Mouse (Mus musculus) thymus, postnatal 36 days (tissue): ENCODE measurements at regions not wholly inside any gene's neighbourhood (a gene's known extent, or its start where the extent isn't known, plus 50 kb on each side); places are given as distances from the start of the nearest gene placed in this dataset.

Experiments used
- DNase-seq, 2 experiments: peaks; one replicate each; pipeline ENCODE4 v3.0.0; 2022; ENCODE audit warnings: mixed read lengths in 2 of 2

DNA sequence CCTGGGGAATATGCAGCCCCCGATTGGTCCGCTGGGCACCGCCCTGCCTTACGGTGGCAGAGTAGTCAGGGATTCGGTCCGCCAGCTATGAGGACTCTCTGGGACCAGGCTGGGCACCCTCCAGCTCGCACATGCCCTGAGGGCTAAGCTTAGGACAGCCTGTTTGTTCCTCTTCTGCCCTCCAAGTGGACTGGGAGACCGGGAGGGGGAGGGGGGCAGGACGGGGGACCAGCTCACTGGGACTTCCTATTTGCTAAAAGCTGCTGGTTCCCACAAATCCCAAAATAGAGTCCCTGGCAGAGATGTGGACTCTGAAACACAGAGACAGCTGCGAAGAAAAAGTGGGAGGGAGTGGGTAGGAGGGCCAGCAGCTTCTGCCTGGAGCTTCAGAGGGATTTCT, 423.6 kb upstream of the Tbx3 start:
- no peak for DNase-seq

DNA sequence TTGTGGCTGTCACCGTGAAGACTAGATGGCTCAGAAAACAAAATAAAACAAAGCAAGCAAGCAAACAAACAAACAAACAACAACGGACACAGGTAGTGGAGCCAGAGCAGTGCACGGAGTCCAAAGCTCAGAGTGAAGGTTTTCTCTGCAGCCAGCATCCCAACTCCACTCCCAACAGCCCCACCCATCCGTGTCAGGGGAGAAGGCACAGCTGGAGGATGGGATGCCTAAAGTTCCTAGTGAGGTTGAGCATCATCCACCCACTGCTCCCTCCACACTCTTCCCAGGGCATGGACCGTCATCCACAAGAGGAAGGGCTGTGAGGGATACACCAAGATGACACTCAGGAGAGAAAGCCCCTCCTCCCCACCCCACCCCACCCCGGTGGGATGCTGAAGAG, 421.8 kb upstream of the Tbx3 start:
- no peak for DNase-seq

DNA sequence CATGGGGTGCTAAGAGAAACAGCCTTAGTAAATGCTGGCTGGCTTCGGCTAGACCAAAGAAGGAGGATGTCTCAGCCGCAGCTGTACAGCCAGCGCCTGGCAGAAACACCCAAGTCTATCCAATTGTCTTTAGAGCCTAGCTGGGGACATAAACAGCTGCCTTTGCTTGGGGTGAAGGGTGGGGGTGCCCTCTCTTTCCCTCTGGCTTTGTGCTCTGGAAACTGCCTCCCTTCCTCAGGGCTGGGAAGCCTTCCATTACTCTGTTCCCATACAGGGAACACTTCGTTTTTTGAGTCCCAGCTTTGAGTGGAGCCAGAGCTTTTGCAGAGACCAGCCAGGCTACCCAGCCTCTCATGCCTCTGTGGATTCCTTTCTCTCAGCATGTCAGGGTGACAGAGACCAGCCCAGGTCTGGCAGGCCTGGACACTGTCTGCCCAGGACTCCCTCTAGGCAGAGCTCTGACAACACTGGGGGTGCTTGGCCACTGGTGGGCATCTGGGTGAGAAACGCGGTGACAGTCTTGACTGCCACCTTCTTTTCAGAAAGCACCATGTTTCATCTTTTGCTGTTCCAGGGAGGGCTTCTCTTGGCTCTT, 421.2 kb upstream of the Tbx3 start:
- DNase-seq = no peak

DNA sequence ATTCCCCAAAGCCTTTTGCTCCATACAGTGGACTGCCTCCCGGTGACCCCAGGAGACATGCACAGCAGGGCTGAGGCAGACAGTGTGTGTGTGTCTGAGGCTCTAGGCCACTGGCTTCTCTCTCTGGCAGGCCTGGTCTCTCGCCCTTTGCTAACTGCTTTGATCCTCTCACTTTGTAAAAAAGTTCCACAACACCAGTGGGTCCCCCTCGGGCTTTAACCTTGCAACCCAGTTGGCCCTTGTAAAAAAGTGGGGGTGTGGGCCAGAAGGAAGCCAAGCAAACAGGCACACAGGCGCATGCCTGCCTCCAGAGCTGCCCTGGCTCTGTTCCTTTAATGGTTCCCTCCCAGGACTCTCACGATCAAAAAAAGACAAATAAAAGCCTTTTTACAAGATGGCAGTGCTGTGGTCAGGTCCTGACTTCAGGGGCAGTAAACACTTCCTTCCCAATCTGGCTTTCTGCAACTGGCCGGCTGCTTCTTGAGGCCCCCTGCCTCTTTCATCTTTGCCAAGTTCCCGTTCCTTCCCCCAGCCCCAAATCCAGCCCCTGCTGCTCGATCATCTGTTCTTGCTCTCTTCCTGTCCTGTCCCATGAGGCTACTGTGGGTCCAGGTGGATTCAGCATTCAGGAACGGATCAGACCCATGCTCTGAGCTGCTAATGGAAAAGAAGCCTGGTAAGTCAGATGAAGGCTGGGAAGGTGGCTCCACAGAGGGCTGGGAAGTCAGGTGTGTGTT, 419.0 kb upstream of the Tbx3 start:
- no peak for DNase-seq

DNA sequence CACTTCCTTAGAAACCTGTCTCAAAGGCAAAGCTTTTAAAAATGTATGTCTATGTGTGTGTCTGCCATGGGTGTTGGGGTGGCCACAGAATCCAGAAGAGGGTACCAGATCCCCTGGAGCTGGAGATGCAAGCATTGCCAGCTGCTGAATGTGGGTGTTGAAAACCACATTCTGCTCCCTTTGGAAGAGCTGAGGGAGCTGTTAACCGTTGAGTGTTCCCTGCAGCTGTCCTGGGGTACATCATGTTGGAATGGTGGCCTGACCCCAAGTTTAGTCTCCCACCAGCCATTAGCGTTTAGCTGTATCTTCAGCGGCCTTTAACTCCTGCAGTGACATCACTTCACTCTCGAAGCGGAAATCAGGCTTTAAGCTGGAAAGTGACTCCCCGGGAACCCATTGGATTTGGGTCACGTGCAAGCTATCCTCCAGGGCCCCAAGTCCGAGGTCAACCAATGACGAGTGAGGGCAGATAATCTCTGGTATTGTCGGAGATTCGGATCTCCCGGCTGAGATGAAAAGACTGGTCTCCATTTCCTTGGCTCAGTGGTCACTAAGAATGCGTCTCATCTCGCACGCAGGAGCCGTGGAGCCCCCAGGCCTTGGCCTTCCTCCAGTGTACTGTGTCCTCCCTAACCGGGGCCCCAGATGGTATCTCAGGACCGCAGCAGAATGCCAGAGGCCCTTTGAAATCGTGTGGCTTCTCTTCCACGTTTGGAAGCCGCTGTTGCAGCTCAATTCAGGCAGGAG, 412.9 kb upstream of the Tbx3 start:
- DNase-seq = no peak

DNA sequence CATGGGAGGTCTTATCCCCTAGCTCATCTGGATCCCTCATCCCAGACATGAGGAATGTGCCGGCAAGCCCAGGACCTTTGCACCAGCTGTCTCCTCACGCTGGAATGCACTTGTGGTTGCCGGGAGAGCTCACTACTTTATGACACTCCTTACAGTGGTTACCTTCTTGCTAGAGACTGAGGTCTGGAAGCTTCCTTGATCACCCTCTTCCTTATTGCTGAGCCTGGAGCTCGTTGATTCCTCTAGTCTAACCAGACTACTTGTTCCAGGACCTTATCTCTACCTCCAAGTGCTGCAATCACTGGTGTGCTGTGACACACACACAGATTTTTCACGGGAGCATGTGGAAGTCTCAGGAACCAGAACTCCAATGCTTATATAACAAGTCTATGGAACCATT, 411.6 kb upstream of the Tbx3 start:
- DNase-seq = no peak

DNA sequence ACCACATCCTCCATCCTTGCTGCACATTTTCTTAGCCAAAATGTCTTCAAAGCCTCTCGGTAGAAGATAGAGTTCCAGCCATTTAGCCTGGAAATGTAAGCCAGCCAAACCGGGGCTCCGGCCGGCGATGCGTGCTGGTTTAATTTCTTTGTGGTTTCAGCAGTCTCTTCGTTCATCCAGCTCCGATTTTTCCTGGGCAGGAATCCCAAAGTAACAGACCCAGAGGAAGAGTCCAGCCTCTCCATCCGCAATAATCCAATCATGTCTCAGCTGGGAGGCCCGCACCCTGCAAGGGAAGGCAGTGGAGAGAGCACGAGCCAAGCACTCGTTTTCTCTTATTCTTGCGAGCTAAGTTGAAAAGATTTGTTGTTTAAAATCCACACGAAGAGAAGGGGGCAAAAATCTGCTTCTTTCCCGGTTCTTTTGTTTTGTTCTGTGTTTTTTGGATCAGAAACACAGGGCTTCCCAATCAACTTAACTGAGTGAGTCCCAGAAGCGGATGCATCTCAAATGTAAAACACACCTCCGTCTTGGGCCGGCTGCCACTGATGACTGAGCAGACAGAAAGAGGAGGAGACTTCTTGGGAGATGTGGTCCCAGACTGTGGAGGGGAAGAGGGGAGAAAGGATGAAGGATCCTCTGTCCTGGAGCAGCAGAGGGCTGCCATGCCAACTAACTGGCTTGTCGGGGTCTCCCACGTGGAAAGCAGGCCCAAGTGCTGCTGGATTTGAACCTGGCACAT, 405.1 kb upstream of the Tbx3 start:
- DNase-seq = no peak

DNA sequence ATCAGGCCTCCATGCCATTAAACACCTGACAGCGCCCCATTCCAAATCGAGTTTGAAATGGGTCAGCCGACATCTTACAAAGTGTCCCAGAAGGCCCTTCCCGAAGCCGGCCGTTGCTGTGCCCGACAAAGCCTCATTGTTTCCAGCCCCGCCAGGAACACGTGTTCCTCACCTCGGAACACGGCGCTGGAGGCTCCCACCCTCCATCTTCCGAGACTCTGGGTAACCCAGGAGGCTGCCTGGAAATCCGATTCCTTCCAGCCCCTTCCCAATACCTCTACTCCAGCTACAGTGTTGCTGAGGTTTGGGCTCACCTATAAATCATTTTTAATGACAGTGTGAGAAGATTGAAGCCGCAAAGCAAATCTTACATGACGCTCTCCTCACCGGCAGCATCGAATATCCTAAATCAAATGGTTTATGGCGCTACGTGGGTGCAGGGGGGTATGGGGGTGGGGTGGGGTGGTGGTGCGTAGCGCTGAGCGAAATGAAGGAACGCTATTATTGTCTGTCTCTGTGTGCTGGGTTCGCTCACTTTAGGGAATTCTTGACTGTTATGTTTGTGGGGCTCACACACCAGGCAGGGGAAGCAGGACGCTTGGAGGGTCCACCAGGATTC, 399.1 kb upstream of the Tbx3 start:
- no peak for DNase-seq

DNA sequence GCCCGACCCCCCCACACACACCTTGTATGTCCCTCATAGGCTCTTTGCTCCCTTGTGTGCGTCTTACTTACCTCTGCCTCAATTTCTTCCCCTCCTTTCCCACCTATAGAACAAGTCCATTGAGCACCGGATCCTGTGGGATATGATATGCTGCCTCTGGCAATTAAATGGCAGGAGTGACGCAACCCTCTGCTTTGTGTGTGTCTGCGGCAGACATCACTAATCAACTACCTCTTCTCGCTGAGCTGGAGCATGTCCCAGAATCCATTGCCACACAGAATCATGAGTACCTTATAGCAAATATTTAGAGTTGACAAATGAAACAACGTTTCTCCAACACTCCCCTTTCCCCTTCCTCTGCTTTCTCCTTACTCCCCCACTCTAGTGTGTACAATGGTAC, 397.3 kb upstream of the Tbx3 start:
- DNase-seq = no peak

DNA sequence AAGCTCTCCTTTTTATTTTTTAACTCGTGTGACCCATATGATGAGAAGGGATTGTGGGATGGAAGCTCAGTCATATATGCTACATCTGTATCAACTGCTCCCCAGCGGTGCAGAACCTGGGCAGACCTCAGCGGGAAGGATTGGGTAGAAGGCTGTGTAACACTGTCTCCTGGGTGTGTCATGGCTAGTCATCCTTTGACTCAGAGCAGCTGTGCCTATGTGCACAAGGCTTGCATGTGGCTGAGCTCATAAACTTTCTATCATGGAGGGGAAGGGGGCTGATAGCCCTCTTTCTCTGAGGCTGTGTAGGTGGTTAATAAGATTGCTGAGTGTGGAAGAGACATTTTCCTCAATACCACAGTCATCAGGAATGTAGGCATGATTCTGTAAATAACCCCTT, 396.9 kb upstream of the Tbx3 start:
- DNase-seq = no peak

DNA sequence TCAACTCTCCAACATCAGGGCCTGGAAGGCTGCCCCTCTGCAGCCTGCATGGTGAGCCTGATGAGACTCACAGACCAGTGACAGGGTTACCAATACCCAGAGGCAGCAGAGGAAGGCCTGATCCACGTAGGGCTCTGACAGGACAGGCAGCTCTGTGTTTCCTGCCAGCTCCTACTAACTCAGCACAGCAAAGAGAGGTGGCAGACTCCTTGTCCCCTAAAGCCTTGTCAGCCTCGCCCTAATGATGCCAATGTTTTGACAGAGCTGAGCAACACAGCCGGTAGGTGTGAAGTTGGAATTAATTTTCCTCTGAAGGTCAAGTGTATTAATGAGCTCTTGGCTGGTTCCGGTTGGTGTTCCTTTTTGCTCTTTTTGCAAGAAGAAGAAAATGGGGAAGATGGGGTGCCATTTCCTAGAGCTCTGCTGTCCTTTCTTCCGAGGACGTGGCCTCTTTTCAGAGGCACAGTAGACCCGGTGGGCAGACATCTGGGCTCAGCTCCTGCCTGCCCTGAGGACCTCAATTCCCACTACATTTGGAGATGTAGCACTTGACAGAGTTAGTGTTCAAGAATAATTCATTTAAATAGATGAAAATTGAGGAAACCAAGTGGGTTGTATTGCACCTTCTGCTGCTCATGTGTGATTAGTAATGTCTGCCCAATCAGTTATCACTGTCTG, 395.5 kb upstream of the Tbx3 start:
- no peak for DNase-seq

DNA sequence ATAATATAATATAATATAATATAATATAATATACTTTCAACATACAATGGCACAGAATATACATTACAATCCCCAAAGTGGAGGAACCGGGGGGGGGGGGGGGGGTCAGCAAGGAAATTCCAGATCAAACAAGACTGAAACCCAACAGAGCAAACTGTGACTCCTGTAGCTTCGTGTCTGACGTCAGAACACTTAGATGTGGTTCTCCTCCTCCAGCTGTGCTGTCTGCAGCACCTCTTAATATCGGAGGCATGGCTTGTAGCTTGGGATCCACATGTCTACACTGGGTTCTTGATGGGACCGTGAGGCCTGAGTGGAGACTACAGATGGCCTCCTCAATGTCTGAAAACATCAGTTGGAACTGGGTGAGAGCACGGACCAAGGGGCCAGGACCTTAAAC, 390.3 kb upstream of the Tbx3 start:
- no peak for DNase-seq

DNA sequence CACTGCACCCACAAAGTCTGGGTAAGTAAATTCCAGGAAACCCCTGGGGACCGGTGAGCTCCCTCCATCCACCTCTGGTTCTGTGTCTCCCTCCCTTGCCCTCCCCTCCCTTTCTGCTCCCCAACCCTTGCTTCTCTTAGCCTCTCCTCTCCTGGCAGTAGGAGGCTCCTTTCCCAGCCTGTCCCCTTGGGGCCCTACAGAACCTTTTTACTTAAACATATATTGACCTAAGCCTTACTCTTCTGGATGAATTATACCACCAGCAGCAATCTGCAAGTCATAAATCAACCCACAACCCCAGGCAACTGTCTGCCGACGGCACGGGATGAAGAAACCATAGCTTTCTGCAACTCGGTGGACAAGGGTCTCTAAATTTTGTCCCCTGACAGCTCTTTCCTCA, 380.7 kb upstream of the Tbx3 start:
- DNase-seq = no peak

DNA sequence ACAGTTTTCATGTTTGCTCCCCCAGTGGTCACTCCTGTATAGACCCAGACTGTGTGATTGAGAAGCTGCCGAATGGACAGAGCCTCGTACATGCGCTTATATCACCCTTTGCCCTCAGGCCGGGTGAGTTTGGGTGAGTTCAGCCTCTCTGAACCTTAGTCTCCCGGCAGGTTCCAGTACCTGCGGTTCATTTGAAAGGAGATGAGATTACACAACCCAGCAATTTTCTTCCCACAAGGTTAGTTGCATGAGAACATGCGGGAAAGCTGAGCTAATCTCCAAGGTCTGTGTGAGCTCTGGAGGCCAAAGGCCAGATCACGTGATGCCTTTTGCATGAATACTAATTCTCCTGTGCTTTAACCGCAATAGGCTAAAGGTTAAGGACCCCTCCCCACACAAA, 378.1 kb upstream of the Tbx3 start:
- no peak for DNase-seq

DNA sequence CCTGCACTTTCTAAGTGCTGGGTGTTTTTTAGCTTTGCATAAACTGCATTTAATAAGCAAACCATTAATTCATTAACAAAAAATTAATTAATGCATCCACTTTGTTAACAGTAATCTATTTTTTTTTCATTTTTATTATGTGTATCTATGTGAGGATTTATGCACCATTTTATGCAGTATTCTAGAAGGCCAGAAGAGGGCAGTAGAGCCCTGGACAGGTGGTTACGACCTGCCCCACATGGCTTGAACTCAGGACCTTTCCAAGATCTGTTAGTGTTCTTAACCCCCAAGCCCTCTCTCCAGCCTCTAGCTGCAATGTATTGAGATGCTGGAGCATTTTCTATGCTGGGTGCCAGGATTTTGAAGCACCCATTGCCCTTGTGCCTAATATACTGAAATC, 377.6 kb upstream of the Tbx3 start:
- DNase-seq = no peak

DNA sequence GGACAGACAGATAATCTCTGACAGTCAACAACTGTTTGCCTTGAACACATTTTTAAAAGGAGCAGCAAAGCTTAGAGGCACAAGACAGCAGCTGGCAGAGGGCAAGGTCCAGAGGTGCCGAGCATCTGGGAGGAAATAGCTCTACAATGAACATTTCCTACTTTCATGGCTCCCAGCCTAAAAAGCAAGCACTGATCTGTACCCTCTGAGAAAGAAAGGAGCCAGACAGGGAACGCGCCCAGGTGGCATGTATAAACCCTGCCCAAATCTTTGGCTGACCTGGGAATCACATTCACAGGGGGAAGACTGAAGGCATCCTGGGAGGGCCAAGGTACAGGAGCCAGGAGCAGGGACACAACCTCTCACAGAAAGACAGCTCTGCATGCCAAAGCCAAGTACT, 371.2 kb upstream of the Tbx3 start:
- no peak for DNase-seq

DNA sequence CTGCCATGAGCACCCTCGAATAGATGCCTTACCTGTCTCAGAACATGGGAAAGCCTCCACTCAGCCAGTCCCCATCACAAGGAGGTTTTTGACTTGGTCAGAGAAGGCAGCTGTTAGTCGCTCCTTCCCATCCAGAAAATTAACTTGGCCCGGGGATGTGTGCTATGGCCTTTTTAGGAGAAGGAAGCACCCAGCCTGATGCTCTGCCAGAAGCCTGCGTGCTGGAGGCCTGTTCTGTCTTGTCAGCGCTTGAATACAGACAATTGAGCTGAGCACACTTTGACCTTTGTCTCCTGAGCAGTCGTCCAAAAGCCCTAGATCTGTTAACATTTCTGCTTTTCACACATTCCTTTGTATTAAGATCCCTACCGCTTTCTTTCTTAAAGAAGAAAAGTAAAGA, 370.4 kb upstream of the Tbx3 start:
- no peak for DNase-seq

DNA sequence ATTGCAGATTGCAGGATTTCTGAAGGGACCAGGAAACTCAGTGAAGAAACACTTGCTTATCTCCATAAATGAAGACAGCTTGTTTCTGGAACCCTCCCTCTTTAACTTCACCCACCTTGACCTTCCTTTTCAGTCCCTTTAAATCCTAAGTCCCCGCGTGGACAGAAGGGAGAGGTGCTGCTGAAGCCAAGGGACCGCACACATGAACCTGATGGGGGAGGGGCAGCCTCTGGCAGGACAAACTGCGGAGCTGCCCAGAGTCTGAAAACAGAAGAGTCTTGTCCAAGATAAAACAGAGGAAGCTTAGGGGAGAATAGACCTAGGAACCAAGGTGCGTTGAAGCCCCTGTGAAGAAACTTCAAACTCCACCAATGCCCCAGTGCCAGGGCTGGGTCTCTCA, 368.9 kb upstream of the Tbx3 start:
- DNase-seq = no peak

DNA sequence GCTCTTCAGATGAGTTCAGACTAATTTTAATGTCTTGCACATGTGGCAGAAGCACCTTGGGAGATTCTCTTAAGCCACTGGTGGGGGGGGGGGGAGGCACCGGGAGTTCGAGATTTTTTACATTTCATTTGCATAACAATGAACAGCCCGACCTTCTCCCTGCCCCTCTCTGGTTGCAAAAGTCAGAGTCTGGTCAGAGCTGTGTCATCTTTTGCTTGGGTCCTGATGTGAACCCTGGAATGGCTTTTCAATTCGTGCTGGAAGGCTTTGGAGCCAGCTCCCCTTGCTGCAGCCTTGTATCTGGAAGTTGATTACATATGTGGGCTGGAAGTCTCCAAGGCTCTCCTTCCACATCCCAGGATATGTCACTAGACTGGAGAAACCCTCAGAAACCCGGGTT, 365.7 kb upstream of the Tbx3 start:
- DNase-seq = no peak

DNA sequence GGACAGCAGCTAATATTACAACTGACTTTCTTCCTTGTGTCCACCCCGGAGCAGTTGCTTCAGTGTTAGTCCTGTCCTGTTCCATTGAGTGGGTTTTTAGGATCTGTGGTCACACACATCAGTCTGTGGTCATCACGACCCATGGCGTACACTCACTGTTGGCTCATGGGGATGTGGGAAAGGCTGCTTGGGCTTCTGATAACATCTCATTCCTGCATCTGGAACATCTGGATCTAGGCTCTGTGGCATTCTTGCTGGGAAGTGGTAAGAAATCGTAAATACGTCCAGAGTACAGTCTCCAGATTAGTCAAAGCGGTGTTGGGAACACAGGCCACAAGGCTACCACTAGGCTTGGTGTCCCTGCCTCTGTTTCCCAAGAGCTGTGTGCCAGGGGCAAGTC, 362.7 kb upstream of the Tbx3 start:
- no peak for DNase-seq

DNA sequence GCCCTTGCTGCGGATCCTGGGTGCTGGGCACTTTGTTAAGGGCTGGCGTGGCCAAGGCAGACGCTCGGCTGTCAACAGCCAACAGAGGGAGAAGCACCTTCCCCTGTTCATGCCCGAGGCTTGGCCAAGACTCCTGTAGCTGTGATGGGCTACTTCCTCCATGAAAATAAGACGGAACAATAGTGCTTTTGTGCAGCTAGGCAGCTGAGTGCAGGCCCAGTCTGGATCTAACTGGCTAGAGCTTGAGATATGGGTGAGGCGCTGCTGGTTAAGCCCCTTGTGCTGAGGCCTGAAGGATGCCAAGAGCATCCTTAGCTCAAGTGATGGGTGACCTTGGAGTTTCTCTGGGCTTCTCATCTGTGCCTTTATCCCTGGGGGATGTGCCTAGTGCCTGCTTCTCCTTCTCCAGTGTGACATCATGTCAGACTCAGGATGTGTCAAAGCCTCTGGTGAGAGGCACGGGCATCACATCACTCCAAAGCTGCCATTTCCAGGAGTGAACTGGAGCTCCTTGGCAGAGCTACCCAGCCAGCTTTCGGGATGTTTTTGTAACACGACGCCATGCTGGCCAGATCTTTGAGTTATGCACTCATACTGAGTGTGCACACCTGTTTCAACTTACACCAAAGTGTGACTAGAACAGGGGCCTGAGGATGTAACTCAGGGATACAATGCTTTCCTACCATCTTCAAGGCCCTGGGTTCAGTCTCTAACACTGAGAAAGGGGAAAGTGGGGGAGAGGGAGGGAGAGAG, 360.1 kb upstream of the Tbx3 start:
- DNase-seq = no peak

DNA sequence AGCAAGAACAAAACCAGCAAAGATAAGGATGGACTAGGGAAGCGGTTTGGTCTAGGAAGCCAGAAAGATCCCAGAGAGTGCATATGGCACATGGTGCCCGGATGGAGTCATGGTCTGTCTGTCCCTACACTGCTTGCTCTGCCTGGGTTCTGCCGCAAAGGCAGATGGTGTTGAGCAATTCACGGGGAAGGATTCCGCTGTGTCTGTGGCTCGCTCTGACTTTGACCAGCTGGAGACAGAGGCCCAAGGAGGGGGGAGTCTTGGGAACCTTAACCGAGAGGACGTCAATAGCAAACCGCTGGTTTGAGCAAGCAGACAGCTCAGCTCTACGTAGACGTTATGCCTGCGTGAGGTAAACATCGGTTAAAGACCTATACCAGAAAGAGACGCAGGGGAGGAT, 357.7 kb upstream of the Tbx3 start:
- no peak for DNase-seq
